Mouse (Mus musculus) Patski (cell line): ENCODE measurements at regions not wholly inside any gene's neighbourhood (a gene's known extent, or its start where the extent isn't known, plus 50 kb on each side); places are given as distances from the start of the nearest gene placed in this dataset.

Source experiments
- ATAC-seq: fragments of 100-300 bp; one replicate; pipeline ENCODE4 v1.8.0; 2021
- CTCF ChIA-PET: fragments of 350-600 bp; sonication (Branson Sonifier 250); formaldehyde crosslinking; loops from one replicate; lab custom pipeline; 2022; ENCODE audit warnings: inconsistent platforms; lab: Charles Lee
- POLR2A ChIA-PET: fragments of 350-600 bp; sonication (Branson Sonifier 250); formaldehyde crosslinking; loops from one replicate; lab custom pipeline; 2022; ENCODE audit warnings: antibody characterized with exemption, inconsistent platforms; lab: Charles Lee
- DNase-seq: peaks from one replicate; pipeline ENCODE4 v3.0.0-alpha.2; 2011; ENCODE audit warnings: low read depth, low spot score
- H3K27me3 ChIP-seq: fragments of 371-371 bp; one replicate; pipeline ENCODE4 v1.5.1; 2021
- CTCF ChIP-seq: fragments of 100-300 bp; IDR thresholded peaks from one replicate; pipeline ENCODE4 v1.5.1; 2021
- in situ Hi-C: fragments of 300-500 bp; cut with MboI; formaldehyde crosslinking; loops from 3 replicates; pipeline ENCODE4 v1.11.1; 2018; ENCODE audit warnings: low pct_unique_long_range_greater_than_20kb, mixed read lengths

DNA sequence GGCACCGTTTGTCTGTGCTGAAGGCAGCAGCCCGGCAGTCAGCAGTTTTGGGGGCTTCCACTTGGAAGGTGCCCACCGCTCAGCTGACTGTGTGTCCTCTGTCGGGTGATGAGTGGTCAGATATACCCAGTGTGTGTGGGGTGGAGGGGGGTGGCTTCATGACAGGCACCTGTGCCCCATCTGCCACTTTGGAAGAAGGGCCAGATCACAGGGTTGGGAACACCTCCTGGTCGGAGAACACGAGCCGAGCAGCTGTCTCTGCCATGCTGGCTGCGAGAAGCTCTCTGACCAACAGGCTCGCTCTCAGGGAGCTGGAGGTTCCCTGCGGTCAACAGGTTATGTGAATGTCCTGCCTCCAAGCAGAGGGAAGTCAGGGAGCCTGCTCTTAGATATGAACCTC, 121.4 kb downstream of the Sec61b start:
- ChIA-PET POLR2A (no interaction called here), CTCF (no interaction called here)
- ATAC-seq (no peak), DNase-seq (no peak)
- peaks cover 30% of the 10 kb centered on the region for H3K27me3 ChIP-seq
- in situ Hi-C loops: loop anchor here (5.0 kb wide), 1 partner anchor 159 kb away; no protein-coding TSS in a partner anchor
- TF ChIP-seq CTCF: no peak

DNA sequence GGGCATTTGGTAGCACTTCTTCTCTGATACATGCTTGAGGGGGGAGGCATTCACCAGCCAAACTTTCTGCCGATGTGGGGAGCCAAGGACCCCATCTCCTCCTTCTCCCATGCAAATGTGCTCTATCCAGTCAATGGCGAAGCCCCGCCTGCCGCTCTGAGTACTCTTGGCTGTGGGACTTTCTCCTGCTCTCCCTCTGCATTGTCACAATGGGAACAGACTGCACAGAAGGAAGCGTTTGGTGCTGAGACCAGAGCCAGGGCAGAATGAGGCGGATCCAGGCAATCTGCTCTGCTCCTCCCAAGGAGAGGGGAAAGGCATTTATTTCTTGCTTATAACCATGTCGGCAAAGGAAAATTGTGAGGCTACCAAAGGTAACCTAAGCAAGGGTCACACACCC, 123.1 kb downstream of the Sec61b start:
- POLR2A ChIA-PET: no interaction called here
- peaks cover 31% of the 10 kb centered on the region for H3K27me3 ChIP-seq
- no peak for TF ChIP-seq CTCF
- in situ Hi-C loops: loop anchor here (5.0 kb wide), 1 partner anchor 160 kb away; no protein-coding TSS in a partner anchor
- CTCF ChIA-PET: interaction anchor here (1.4 kb wide), 1 partner anchor 11 kb away, joined by 4 read pairs; no protein-coding TSS in a partner anchor
- ATAC-seq (no peak), DNase-seq (no peak)

DNA sequence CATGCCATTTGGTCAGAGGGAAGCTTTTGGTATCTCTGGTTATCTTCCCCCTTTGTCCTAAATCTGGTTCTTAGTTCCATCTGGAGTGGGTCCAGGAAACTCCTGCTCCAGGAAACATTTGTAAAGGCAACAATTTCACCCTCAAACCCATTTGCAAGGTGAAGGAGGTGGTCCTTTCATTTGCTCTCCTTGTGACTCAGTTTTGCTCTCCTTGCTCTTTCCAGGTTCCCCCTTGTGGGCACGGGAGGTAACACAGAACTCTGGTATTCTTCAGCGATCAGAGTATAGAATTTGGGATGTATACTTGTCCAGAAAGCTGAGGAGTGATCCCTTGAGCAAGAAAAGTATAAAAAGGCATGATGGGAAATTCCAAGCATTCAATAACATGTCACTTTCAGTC, 123.8 kb downstream of the Sec61b start:
- ATAC-seq: no peak
- CTCF ChIA-PET: no interaction called here
- in situ Hi-C loops: loop anchor here (5.0 kb wide), 1 partner anchor 161 kb away; no protein-coding TSS in a partner anchor
- POLR2A ChIA-PET: no interaction called here
- no peak for DNase-seq
- H3K27me3 ChIP-seq: peaks cover 28% of the 10 kb centered on the region
- no peak for TF ChIP-seq CTCF

- DNase-seq: no peak
- ChIA-PET POLR2A (no interaction called here), CTCF (no interaction called here)
- no peak for TF ChIP-seq CTCF
- H3K27me3 ChIP-seq: peaks cover 8% of the 10 kb centered on the region
- ATAC-seq: no peak
- in situ Hi-C loops: no loop called here
Measured at GRCm38 (mm10) chr4:47601301-47602070, 127.0 kb downstream of the Sec61b start.

- no peak for ATAC-seq
- no peak for DNase-seq
- no peak for TF ChIP-seq CTCF
- CTCF ChIA-PET: no interaction called here
- POLR2A ChIA-PET: no interaction called here
- in situ Hi-C loops: no loop called here
- H3K27me3 ChIP-seq: peaks cover 4% of the 10 kb centered on the region
Measured at GRCm38 (mm10) chr4:47603378-47603777, 128.9 kb downstream of the Sec61b start.

GRCm38 (mm10) chr4:47603847-47604397, 129.5 kb downstream of the Sec61b start:
- ChIA-PET POLR2A (no interaction called here), CTCF (no interaction called here)
- peaks cover 4% of the 10 kb centered on the region for H3K27me3 ChIP-seq
- TF ChIP-seq CTCF: no peak
- in situ Hi-C loops: no loop called here
- ATAC-seq: peak; percentile 35
- no peak for DNase-seq

DNA sequence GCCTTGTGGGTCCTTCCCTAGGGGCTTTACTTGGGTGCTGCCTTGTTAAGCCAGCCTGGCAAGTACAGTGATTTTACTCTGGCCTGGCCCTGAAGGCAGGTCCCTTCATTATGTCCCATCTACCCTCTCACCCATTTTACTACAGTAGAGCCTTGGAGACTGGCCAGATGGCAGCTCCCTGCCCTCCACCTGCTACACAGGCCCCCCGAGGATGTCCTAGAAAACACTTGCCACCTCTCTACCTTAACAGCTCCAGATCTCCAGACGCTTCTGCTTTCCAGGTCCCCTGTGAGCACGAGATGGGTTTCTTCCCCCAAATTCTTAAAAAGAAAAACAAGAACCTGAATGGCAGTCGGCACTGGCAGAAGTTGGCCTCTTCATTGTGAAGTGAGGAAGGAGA, 131.2 kb downstream of the Sec61b start:
- DNase-seq: no peak
- H3K27me3 ChIP-seq: peaks cover 9% of the 10 kb centered on the region
- ATAC-seq: no peak
- ChIA-PET CTCF (no interaction called here), POLR2A (no interaction called here)
- TF ChIP-seq CTCF: no peak
- in situ Hi-C loops: no loop called here

- ChIA-PET CTCF (no interaction called here), POLR2A (no interaction called here)
- peaks cover 26% of the 10 kb centered on the region for H3K27me3 ChIP-seq
- ATAC-seq (no peak), DNase-seq (no peak)
- in situ Hi-C loops: no loop called here
- TF ChIP-seq CTCF: no peak
Measured at GRCm38 (mm10) chr4:47608673-47609072, 134.2 kb downstream of the Sec61b start.

DNA sequence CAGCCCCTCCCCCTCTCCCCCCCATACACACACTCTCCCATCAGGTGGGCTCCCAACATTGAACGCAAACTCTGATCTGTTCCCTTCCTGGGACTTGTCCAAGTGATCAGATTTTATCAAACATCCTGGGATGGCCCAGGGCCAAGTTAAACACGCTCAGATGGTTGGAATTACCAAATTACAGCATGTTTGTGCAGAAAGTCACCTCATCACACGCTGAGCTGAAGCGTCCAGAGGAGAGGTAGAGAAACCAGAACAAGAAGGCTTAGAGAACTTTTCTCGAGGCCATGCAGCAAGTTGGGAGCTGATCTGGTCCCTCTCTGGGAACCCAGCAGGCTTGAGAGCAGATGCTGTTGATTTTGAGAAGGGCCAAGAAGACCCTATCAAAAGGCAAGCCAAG, 136.5 kb downstream of the Sec61b start:
- DNase-seq (no peak), ATAC-seq (no peak)
- ChIA-PET POLR2A (no interaction called here), CTCF (no interaction called here)
- TF ChIP-seq CTCF: no peak
- H3K27me3 ChIP-seq: peaks cover 26% of the 10 kb centered on the region
- in situ Hi-C loops: no loop called here

DNA sequence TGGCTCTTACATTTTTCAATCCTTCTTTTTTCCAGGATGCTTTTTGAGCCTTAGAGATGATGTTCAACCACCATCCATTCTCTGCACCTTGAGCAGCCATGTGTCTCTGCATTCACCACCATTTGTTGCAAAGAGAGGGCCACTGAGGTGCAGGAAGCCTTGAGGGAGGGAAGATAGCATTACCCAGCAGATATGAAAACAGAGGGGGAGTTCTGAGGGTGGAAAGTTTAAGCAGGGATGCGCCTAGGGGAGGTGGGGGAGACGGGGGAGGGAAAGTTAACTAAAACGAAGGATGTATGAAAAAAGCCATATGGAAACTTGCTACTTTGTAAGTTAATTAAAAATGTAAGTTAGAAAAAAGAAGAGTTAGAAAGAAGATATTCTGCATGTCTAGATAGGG, 142.1 kb downstream of the Sec61b start:
- TF ChIP-seq CTCF: no peak
- CTCF ChIA-PET: no interaction called here
- in situ Hi-C loops: no loop called here
- POLR2A ChIA-PET: no interaction called here
- peaks cover 25% of the 10 kb centered on the region for H3K27me3 ChIP-seq
- ATAC-seq (no peak), DNase-seq (no peak)

- ATAC-seq (no peak), DNase-seq (no peak)
- in situ Hi-C loops: no loop called here
- POLR2A ChIA-PET: no interaction called here
- no peak for TF ChIP-seq CTCF
- CTCF ChIA-PET: no interaction called here
- H3K27me3 ChIP-seq: peaks cover 7% of the 10 kb centered on the region
Measured at GRCm38 (mm10) chr4:47620700-47621099, 146.2 kb downstream of the Sec61b start.
